Mouse (Mus musculus) retina, postnatal 1 day (tissue): ENCODE measurements around the gene Unc5c.

Source experiments
- DNase-seq: peaks from one replicate; pipeline ENCODE4 v3.0.0-alpha.2; 2012

Unc5c gene

GRCm38 (mm10) chr3:141818615-141819312, 353.7 kb downstream of the Unc5c start:
- no peak for DNase-seq

DNA sequence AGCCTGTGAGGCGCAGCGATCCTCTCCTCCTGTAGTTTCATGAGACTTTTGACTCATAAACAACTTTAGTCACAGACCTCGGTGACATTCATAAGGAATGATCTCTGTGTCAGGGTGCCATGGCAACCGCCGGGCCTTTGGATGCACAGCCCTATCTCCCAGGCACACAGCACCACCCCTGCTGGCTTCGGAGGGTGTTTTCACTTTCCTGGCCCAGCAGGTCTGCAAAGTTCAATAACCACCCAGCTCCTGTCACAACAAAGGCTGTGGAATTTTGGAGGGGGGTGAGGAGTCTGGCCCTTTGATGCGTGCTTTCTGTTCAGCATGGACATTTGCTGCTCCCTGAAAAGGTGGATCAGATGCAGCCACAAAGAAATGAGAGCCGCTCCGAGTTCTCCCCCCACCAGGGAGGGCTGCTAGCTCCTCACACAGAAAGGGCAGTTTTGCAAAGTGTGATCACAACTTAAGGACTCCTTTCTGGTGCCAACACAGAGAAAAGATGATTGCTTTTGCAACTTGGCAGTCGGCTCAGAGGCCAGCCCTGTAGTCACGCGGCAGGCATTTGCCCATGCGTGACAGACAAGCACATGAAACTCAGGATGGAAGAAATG, 354.4 kb downstream of the Unc5c start:
- peak; percentile 65 for DNase-seq

DNA sequence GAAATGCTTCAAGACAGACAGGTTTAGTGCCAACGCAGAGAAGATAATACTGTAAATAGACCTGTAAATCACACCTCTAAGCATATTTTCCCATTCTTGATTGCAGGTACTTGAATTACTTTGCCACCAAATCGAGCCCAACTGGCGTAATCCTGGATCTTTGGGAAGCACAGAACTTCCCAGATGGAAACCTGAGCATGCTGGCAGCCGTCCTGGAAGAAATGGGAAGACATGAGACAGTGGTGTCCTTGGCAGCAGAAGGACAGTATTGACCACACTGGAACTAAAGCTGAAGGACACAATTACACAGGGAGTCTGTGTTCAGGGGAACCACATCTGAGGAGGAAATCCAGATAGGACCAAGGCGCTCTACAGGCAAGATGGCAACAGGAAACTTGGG, 363.3 kb downstream of the Unc5c start:
- no peak for DNase-seq

- DNase-seq, result peak; percentile 76
These were observed 366.1 kb downstream of the Unc5c start for GRCm38 (mm10) chr3:141831135-141831534.

DNA sequence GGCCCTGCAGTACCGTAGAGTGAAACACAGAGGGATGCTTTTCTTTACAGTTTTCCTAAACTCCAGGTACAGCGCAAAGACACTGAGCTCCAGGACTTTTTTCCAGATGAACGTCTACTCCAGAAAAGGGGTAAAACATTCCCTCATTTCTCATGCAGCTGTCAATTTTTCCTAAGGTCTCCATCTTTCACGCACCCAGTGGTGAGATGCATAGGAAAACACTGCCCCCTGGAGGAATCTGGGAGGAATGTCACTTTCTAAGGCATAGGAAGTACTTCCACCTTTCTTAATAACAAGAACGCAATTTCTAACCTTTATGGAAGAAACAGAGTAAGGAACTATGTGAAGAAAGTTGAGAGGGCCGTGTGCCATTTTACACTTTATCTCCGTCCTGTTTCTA, 373.8 kb downstream of the Unc5c start:
- peak; percentile 76 for DNase-seq

DNA sequence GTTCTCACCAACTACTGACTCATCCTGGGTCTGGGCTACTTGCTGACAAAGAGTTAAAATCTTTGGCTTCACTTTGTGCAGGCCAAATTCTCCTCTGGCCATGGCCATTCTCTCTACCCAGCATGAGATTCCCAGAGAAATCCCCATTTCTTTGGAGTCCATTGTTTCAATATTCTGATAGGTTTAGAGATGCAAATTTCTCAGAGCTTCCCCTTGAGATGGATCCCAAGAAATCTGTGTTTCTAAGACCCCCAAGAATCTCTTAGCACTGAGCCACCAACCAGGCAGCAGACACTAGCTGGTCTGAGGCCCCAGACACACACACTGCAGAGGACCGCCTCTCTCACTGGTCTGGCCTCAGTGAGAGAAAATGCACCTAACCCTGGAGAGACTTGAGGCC, 384.2 kb downstream of the Unc5c start:
- DNase-seq, result no peak

DNA sequence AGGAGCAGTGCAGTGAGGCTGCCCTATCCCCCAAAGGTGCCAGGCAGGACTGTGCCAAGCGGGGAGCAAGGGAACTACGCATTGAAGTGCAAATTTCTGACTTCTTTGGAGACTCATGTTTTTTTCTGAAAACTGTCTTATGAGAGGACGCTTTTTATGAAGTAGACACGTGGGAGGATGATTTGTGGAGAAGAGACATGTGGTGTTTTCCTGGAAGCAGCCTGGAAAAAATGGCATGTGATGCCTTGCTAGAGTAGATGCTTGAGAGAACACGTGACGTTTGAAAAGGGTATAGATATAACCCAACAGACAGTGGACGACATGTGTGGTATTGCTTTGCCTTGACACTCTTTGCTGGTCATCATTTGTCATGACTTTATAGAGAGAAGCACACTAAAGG, 385.1 kb downstream of the Unc5c start:
- no peak for DNase-seq

DNA sequence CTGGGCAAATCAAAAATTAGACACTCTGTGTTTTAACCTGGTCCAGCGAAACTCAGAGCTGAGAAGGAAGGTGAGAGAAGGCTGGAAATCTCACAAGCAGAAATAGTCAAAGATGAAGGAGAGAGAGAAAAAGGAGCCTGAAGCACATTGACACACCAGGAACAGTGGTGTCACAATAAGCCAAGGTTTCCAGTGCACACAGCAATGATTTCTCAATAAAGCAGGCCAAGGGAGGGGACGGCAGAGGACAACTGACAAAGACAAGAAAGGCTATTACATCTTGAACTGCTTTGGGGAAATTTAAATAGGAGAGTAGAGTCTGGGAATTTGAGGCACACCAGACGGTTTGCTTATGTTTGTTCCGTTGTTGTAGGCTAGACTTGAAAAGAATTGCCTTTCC, 389.3 kb downstream of the Unc5c start:
- no peak for DNase-seq

DNA sequence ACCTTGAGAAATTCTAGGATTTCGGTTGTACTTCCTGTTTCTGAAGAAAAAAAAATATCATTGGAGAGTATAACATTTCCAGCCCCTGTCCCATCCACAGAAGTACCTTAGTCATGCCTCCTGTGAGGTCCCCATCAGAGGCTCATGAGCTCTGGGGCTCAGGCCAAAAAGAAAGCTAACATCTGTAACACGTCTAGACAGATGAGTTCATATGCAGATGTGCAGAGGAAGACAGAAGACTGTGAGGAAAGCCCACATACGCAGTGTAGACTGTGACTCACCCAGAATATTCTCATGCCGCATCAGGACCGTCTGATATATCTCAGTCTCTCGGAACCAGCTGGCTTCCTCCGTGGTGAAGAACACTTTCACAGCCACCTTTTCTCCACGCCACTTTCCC, 392.1 kb downstream of the Unc5c start:
- DNase-seq, result no peak

DNA sequence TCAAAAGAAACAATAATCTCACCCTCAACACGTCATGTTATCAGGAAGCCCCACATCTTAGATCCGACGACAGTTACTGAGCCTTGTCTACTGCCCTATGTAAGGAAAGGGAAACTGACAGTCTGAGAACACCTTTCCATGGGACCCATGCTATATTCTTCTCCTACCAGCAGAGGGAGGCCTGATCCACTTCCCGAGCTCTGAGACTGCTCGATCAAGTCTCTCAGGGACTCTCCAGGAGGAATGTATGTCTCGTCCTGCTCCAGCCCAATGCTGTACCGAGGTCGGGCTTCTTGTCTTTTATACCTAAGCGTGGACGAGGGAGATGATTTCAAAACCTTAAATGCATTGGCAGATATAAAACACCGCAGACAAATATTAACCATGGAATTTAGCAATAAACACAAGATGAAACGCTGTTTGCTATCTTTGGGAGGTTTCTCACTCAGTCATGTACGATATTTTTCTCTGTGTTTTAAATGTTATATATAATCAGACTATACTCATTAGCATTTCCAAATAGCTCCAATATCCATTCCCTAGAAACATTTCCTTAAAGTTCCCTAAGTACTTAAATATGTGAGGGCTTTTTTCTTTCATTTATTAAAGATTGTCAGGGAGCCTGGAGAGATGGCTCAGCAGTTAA, 397.9 kb downstream of the Unc5c start:
- DNase-seq, result peak; percentile 78

GRCm38 (mm10) chr3:141871805-141872204, 406.8 kb downstream of the Unc5c start:
- DNase-seq, result no peak

DNA sequence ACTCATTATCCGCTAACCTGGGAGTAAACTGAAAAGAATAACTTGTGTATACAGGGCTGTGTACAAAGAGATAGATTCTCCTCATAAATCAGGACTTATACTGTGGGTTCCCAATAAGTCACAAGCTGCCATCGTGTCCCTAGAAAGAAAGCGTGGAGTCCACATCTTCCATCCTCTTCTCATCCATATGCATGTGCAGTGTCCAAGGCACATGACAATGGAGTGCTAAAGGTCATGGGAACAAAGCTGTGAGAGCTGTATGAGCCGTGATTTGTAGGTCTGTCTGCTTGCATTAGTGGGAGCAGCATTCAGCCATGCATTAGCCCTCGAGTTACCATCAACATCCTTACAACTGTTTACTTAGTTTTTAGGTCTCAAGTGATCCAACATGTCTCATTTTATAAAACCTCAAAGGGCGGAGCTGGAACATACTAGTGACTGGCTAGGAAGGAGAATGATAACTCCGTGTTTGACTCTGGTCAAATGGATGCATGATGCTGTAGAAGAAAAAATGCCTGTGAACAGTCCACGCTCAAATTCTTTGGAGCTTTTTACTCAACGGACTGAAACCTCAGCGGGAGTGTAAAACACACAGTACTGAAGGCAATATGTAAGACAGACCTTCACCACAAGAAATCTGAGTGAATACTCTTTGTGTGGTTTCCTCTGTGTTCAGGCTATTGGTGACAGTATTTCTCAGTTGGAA, 407.5 kb downstream of the Unc5c start:
- DNase-seq, result peak; percentile 50

- DNase-seq, result no peak
These were observed 417.5 kb downstream of the Unc5c start for GRCm38 (mm10) chr3:141882496-141882895.

DNA sequence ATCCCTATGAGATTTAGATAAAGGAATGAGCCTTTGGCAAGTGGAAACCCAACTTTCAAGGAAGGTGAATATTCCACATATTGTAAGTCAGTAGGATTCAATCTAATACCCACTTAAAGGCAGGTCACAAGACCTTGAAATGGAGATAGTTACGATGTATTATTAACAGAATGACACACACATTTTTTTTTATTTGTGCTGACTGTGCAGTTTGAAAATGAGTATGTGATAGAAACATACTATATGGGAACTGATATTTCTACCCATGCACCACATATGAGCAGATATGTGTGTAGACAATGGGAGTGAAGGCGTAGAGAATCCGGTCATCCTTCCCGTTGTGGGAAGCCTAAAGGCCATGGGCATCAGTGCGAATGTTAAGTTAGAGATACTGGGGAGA, 419.2 kb downstream of the Unc5c start:
- no peak for DNase-seq
